Mouse (Mus musculus): Measurements from ENCODE around the gene Sumo3. TPM values are rescaled to one million over a fixed set of nuclear protein-coding genes. Genes with fewer than 3 reads are reported as not detected.
A peak's percentile ranks its signal among the peaks of the same experiment; 100 is the strongest.

Sumo3 gene
- 271 and 274 TPM in 2 replicates for polyA plus RNA-seq (2015; fragmentation: Nextera tagmentation; extraction: Ambion mirVana)

GRCm38 (mm10) chr10:77605908-77606826 lies at the start of gene Sumo3, which contains the start of gene Gm49325:
Gene Sumo3 (plus strand): TSS chr10:77606097.
Gene Gm49325 (plus strand): TSS chr10:77606197.
- WGBS = under 1% methylated on average over 102 of the region's 119 CpGs
- peaks cover 21% of the 10 kb centered on the region for H3K36me3 ChIP-seq
- H3K9ac ChIP-seq = peak within 1 kb of the TSS; percentile 83
- H3K27me3 ChIP-seq = no peaks in the 10 kb centered on the region
- H3K4me2 ChIP-seq = peak within 1 kb of the TSS; percentile 73
- peak within 1 kb of the TSS; percentile 95 for H3K27ac ChIP-seq
- H3K4me3 ChIP-seq = peak within 1 kb of the TSS; percentile 60
- H3K4me1 ChIP-seq (replicated peaks) = peaks cover 35% of the 10 kb centered on the region
- peak; percentile 85 for ATAC-seq (ENCODE audit: low FRiP score)
- H3K9me3 ChIP-seq = peaks cover 4% of the 10 kb centered on the region

GRCm38 (mm10) chr10:77556631-77557030 lies 49.3 kb upstream of the Sumo3 start:
- WGBS = 94% methylated on average over 7 of the region's 7 CpGs
- H3K27ac ChIP-seq = no peak overlapping the region
- H3K9me3 ChIP-seq = no peaks in the 10 kb centered on the region
- H3K36me3 ChIP-seq = no peaks in the 10 kb centered on the region
- H3K4me3 ChIP-seq = no peak overlapping the region
- no peaks in the 10 kb centered on the region for H3K4me1 ChIP-seq (replicated peaks)
- H3K4me2 ChIP-seq = no peak overlapping the region
- no peak for ATAC-seq (ENCODE audit: low FRiP score)
- H3K9ac ChIP-seq = no peak overlapping the region
- H3K27me3 ChIP-seq = no peaks in the 10 kb centered on the region

DNA sequence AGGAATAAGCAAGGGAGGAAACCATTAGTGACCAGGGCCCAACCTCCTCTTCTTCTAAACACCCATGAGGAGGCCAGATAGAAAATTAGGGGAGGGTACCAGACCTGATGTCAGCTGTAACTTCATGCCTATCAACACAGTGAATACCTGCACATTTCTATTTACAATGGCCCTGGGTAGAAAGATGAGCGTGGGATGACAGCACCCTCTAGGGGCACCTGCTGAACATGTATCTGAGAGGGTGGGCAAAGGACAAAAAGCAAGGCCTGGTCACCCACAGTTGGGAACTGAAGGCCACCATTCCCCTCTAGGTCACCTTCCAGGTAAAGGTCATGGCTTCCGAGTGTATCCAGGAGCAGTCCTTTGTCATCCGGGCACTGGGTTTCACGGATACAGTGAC lies 48.3 kb upstream of the Sumo3 start:
- Histone ChIP-seq H3K27ac (no peak overlapping the region), H3K27me3 (no peaks in the 10 kb centered on the region), H3K4me2 (no peak overlapping the region), H3K9me3 (no peaks in the 10 kb centered on the region), H3K4me3 (no peak overlapping the region), H3K4me1 (replicated peaks) (no peaks in the 10 kb centered on the region), H3K9ac (no peak overlapping the region), H3K36me3 (no peaks in the 10 kb centered on the region)
- ATAC-seq (ENCODE audit: low FRiP score) = no peak
- 87% methylated on average over 4 of the region's 4 CpGs for WGBS

DNA sequence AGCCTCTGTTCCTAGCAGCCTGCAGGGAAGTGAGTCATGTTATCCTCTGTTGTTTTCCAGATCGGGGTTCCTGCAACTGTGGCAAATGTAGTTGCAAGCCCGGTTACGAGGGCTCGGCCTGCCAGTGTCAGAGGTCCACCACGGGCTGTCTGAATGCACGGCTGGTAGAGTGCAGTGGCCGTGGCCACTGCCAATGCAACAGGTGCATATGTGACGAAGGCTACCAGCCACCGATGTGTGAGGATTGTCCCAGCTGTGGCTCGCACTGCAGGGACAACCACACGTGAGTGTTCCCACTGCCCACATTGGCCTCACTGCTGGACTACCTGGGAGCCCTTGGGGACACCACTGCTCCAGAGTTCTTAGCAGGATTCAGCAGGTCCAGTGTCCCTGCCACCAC lies 45.8 kb upstream of the Sumo3 start:
- no peaks in the 10 kb centered on the region for H3K4me1 ChIP-seq (replicated peaks)
- H3K36me3 ChIP-seq = no peaks in the 10 kb centered on the region
- 89% methylated on average over 11 of the region's 11 CpGs for WGBS
- H3K4me3 ChIP-seq = no peak overlapping the region
- no peaks in the 10 kb centered on the region for H3K27me3 ChIP-seq
- no peaks in the 10 kb centered on the region for H3K9me3 ChIP-seq
- H3K27ac ChIP-seq = no peak overlapping the region
- ATAC-seq (ENCODE audit: low FRiP score) = no peak
- no peak overlapping the region for H3K9ac ChIP-seq
- no peak overlapping the region for H3K4me2 ChIP-seq

DNA sequence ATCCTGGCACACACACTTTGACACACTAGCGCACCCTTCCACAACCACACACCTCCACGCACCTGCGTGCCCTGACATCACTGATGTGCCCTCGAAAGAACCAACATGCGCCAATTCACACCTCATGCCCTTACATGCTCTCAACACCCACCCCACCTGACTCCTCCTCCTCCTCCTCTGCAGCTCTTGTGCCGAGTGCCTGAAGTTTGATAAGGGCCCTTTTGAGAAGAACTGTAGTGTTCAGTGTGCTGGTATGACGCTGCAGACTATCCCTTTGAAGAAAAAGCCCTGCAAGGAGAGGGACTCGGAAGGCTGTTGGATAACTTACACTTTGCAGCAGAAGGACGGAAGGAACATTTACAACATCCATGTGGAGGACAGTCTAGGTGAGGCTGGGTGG lies 45.1 kb upstream of the Sumo3 start:
- no peaks in the 10 kb centered on the region for H3K9me3 ChIP-seq
- no peak overlapping the region for H3K27ac ChIP-seq
- H3K27me3 ChIP-seq = no peaks in the 10 kb centered on the region
- H3K4me1 ChIP-seq (replicated peaks) = no peaks in the 10 kb centered on the region
- no peak overlapping the region for H3K9ac ChIP-seq
- no peak overlapping the region for H3K4me3 ChIP-seq
- ATAC-seq (ENCODE audit: low FRiP score) = no peak
- 95% methylated on average over 9 of the region's 9 CpGs for WGBS
- no peak overlapping the region for H3K4me2 ChIP-seq
- H3K36me3 ChIP-seq = no peaks in the 10 kb centered on the region

DNA sequence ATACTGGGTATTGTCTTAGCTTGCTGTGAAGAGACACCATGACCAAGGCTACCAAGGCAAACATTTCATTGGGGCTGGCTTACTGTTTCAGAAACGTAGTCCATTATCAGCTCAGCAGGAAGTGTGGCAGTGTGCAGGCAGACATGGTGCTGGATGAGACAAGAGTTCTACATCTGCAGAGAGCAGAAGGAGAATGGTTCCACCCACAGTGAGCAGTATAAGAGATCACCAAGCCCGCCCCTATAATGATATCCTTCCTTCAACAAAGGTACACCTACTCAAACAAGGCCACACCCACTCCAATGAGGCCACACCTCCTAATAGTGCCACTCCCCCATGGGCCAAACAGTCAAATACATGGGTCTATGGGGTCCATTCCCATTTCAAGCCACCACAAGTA lies 44.4 kb upstream of the Sumo3 start:
- H3K4me2 ChIP-seq = no peak overlapping the region
- no peak for ATAC-seq (ENCODE audit: low FRiP score)
- H3K4me3 ChIP-seq = no peak overlapping the region
- no peaks in the 10 kb centered on the region for H3K36me3 ChIP-seq
- no peak overlapping the region for H3K27ac ChIP-seq
- WGBS = 80% methylated on average over 2 of the region's 2 CpGs
- no peaks in the 10 kb centered on the region for H3K27me3 ChIP-seq
- H3K4me1 ChIP-seq (replicated peaks) = no peaks in the 10 kb centered on the region
- H3K9ac ChIP-seq = no peak overlapping the region
- no peaks in the 10 kb centered on the region for H3K9me3 ChIP-seq

DNA sequence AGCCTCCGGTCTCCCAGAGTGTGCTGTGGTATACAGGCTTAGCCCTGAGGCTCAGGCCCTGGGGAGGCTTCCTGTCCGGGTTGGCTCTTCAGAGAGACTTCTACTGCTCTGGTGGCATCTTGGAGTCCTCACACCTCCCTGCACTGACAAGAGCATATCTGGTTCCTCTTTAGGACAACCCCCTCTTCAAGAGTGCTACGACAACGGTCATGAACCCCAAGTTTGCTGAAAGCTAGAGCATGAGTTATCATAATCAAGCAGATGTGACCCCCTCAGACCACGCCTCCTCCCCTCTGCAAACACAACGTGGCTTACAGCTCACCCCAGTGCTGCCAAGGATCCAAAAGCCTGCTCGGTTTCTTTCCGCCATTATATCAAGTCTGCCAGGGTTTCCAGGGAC lies 40.9 kb upstream of the Sumo3 start:
- no peak overlapping the region for H3K27ac ChIP-seq

DNA sequence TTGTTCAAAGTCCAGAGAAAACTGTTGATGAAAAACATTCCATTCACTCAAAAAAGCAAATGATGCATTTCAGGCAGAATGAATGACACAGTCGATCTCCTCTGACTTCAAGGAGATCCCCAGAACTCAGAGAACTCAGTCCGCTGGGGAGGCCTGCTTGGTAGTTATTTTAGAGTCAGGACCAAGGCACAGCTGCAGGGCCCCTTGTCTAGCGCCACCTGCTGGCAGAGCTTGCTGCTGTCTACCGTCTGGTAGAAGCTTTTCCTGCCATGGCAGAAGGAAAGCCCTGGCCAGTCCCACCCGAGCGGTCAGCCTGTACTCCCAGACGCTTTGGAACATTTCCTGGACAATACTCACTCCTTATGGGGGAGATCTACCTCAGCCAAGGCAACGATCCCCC lies 39.2 kb upstream of the Sumo3 start:
- Histone ChIP-seq H3K9me3 (no peaks in the 10 kb centered on the region), H3K4me1 (replicated peaks) (no peaks in the 10 kb centered on the region), H3K9ac (no peak overlapping the region), H3K36me3 (no peaks in the 10 kb centered on the region), H3K27me3 (0 out of 2 replicates have a peak, but pooled peaks cover 5% of the 10 kb centered on the region), H3K4me2 (no peak overlapping the region), H3K4me3 (no peak overlapping the region), H3K27ac (no peak overlapping the region)
- ATAC-seq (ENCODE audit: low FRiP score) = no peak
- 37% methylated on average over 8 of the region's 8 CpGs for WGBS

More for the DNA sequence above, 40.9 kb upstream of the Sumo3 start:
- ATAC-seq (ENCODE audit: low FRiP score) = no peak
- WGBS = 85% methylated on average over 8 of the region's 8 CpGs
- Histone ChIP-seq H3K4me2 (no peak overlapping the region), H3K4me3 (no peak overlapping the region), H3K36me3 (no peaks in the 10 kb centered on the region), H3K4me1 (replicated peaks) (no peaks in the 10 kb centered on the region), H3K27me3 (no peaks in the 10 kb centered on the region), H3K9me3 (no peaks in the 10 kb centered on the region), H3K9ac (no peak overlapping the region)

DNA sequence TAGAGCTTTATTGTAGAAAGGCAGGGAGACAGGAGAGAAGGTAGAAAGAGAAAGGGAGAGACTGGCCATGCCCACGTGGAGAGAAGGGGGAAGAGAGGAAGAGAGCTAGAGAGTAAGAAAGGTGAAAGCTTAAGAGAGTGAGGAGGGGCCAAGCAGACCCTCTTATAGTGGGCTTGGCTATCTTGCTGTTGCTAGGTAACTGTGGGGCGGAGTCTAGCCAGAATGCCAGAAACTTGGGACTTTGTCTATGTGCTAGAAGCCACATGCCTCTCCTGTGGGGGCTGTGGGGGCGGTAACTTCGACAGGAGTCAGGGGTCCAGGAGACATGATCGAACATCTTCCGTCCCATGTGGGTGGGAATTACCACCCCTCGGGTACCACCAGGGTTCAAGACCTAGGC lies 36.4 kb upstream of the Sumo3 start:
- WGBS = 39% methylated on average over 7 of the region's 7 CpGs
- Histone ChIP-seq H3K36me3 (no peaks in the 10 kb centered on the region), H3K27ac (no peak overlapping the region), H3K4me2 (no peak overlapping the region), H3K4me3 (no peak overlapping the region), H3K9ac (no peak overlapping the region), H3K4me1 (replicated peaks) (no peaks in the 10 kb centered on the region), H3K9me3 (no peaks in the 10 kb centered on the region), H3K27me3 (0 out of 2 replicates have a peak, but pooled peaks cover 12% of the 10 kb centered on the region)
- no peak for ATAC-seq (ENCODE audit: low FRiP score)

- Histone ChIP-seq H3K27me3 (0 out of 2 replicates have a peak, but pooled peaks cover 12% of the 10 kb centered on the region), H3K4me1 (replicated peaks) (no peaks in the 10 kb centered on the region), H3K27ac (no peak overlapping the region), H3K4me2 (no peak overlapping the region), H3K4me3 (no peak overlapping the region), H3K9ac (no peak overlapping the region), H3K9me3 (no peaks in the 10 kb centered on the region), H3K36me3 (no peaks in the 10 kb centered on the region)
- no peak for ATAC-seq (ENCODE audit: low FRiP score)
- 70% methylated on average over 6 of the region's 6 CpGs for WGBS
These were observed 35.8 kb upstream of the Sumo3 start for GRCm38 (mm10) chr10:77569973-77570658.

GRCm38 (mm10) chr10:77572225-77572624 lies 33.7 kb upstream of the Sumo3 start:
- Histone ChIP-seq H3K4me1 (replicated peaks) (no peaks in the 10 kb centered on the region), H3K27me3 (0 out of 2 replicates have a peak, but pooled peaks cover 12% of the 10 kb centered on the region), H3K9ac (no peak overlapping the region), H3K27ac (no peak overlapping the region), H3K4me3 (no peak overlapping the region), H3K9me3 (no peaks in the 10 kb centered on the region), H3K4me2 (no peak overlapping the region), H3K36me3 (no peaks in the 10 kb centered on the region)
- no peak for ATAC-seq (ENCODE audit: low FRiP score)
- 40% methylated on average over 3 of the region's 3 CpGs for WGBS

DNA sequence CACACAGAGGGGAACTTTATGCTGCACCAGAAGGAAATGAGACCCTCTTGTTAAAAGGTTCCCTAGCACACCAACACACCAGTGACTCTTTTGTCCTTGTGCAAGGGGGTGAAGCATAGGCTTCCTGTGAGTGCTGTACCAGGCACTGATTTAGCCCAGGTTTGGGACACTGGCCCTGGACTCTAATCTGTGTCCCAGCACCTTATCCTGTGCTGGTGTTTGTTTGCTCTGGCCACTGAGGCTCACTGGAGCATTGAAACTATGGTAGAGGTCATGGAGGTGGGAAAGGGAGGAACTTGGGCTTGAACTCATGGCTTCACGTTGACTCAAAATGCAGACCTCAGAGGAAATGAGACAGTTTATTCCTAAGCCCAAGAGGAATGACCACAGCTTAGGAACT lies 32.7 kb upstream of the Sumo3 start:
- H3K27me3 ChIP-seq = 0 out of 2 replicates have a peak, but pooled peaks cover 12% of the 10 kb centered on the region
- no peak for ATAC-seq (ENCODE audit: low FRiP score)
- H3K4me1 ChIP-seq (replicated peaks) = no peaks in the 10 kb centered on the region
- H3K4me3 ChIP-seq = no peak overlapping the region
- H3K36me3 ChIP-seq = no peaks in the 10 kb centered on the region
- no peaks in the 10 kb centered on the region for H3K9me3 ChIP-seq
- no peak overlapping the region for H3K27ac ChIP-seq
- no peak overlapping the region for H3K4me2 ChIP-seq
- WGBS = 91% methylated on average over 1 of the region's 1 CpGs
- H3K9ac ChIP-seq = no peak overlapping the region

Measured in hindbrain, embryonic 13.5 days (tissue).